Mouse (Mus musculus) adrenal gland, adult 10 weeks (tissue): Measurements from ENCODE around the gene Gm12887. TPM values are rescaled to one million over a fixed set of nuclear protein-coding genes. Genes with fewer than 3 reads are reported as not detected.

Experiments
- polyA plus RNA-seq: library from polyadenylated mRNA; stranded (reverse); fragments of 350-450 nt; fragmentation: Illumina TruSeq; extraction: RNeasy Lipid Tissue Mini Kit (QIAGEN cat#74804); gene quantifications from one replicate; pipeline ENCODE4 v1.2.3, GENCODE M21; 2014; ENCODE audit warnings: low read depth, low replicate concordance

The Gm12887 gene
- polyA plus RNA-seq, result not detected

DNA sequence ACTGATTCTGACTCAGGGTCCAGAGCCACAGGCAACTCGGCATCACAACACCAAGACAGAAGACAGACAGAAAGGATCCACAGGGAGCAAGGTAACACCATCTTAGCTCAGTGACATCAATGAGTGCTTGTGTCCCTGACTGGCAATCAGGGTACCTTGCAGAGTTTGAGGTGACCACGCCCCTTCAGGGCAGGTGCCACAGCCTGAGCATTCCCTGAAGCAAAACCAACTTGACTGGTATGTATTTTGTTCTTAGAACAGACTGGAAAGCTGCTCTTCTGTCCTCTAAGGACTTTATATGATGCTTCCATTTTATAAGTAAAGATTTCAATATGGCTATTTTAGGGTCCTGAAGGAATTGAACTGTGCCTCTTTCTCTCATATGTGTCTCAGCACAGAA is at the start of gene Gm12887:
TSS of gene Gm12887 (minus strand) at position 101 of the 400 bp plus-strand sequence.

Other genes starting within 250 kb of the Gm12887 start
- gene Gm12886, start 199.0 kb downstream of the Gm12887 start, polyA plus RNA-seq, result not detected